Mouse (Mus musculus): ENCODE results near the gene Abca14. TPM values are rescaled to one million over a fixed set of nuclear protein-coding genes. Genes with fewer than 3 reads are reported as not detected.

The Abca14 gene
- polyA plus RNA-seq, 1 experiment from 2014 or later, result not detected

Other genes starting within 250 kb of the Abca14 start
- gene Dnah3, start 108.7 kb upstream of the Abca14 start, polyA plus RNA-seq (2015; fragmentation: Nextera tagmentation; extraction: Ambion mirVana), result 0.11 TPM in 1 of 2 replicates, not detected in the other
- 17.1 and 19.3 TPM in 2 replicates for gene Tmem159, start 101.6 kb upstream of the Abca14 start, polyA plus RNA-seq (2015; fragmentation: Nextera tagmentation; extraction: Ambion mirVana)
- gene Zp2, start 58.7 kb upstream of the Abca14 start, polyA plus RNA-seq (2015; fragmentation: Nextera tagmentation; extraction: Ambion mirVana), result not detected in 2 replicates
- gene Anks4b, start 30.1 kb upstream of the Abca14 start, polyA plus RNA-seq (2015; fragmentation: Nextera tagmentation; extraction: Ambion mirVana), result not detected in 2 replicates
- 10.7 and 12.9 TPM in 2 replicates for gene Crym, start 1.9 kb upstream of the Abca14 start, polyA plus RNA-seq (2015; fragmentation: Nextera tagmentation; extraction: Ambion mirVana)
- not detected in 2 replicates for gene Abca15, start 124.7 kb downstream of the Abca14 start, polyA plus RNA-seq (2015; fragmentation: Nextera tagmentation; extraction: Ambion mirVana)
- not detected in 2 replicates for gene Abca16, start 205.7 kb downstream of the Abca14 start, polyA plus RNA-seq (2015; fragmentation: Nextera tagmentation; extraction: Ambion mirVana)

All from hindbrain, embryonic 16.5 days (tissue).